Mouse (Mus musculus): ENCODE measurements at regions not wholly inside any gene's neighbourhood (a gene's known extent, or its start where the extent isn't known, plus 50 kb on each side); places are given as distances from the start of the nearest gene placed in this dataset.

- DNase-seq (ENCODE audit: low spot score in 2 of 2), result no peak
- Histone ChIP-seq H3K27ac (no peak overlapping the region), H3K4me3 (no peak overlapping the region)
- no peak for TF ChIP-seq CTCF (conservative IDR thresholded peaks at IDR 0.05)
Measured at GRCm38 (mm10) chr1:63944786-63945185, 175.7 kb upstream of the 4933402D24Rik start.

- Histone ChIP-seq H3K27ac (no peak overlapping the region), H3K4me3 (no peak overlapping the region)
- no peak for DNase-seq (ENCODE audit: low spot score in 2 of 2)
- TF ChIP-seq CTCF (conservative IDR thresholded peaks at IDR 0.05), result no peak
Measured at GRCm38 (mm10) chr1:63938416-63938815, 169.3 kb upstream of the 4933402D24Rik start.

- Histone ChIP-seq H3K4me3 (no peak overlapping the region), H3K27ac (no peak overlapping the region)
- TF ChIP-seq CTCF (conservative IDR thresholded peaks at IDR 0.05), result no peak
- DNase-seq (ENCODE audit: low spot score in 2 of 2), result no peak
Measured at GRCm38 (mm10) chr1:63937480-63937879, 168.4 kb upstream of the 4933402D24Rik start.

- TF ChIP-seq CTCF (conservative IDR thresholded peaks at IDR 0.05), result no peak
- H3K4me3 ChIP-seq, result no peak overlapping the region
- peak; percentile 19 to 52 for DNase-seq (ENCODE audit: low spot score in 2 of 2)
- H3K27ac ChIP-seq, result peak overlapping the region; percentile 72
Measured at GRCm38 (mm10) chr1:63934570-63935280, 165.7 kb upstream of the 4933402D24Rik start.

GRCm38 (mm10) chr1:63932484-63932883 lies 163.4 kb upstream of the 4933402D24Rik start:
- no peak for DNase-seq (ENCODE audit: low spot score in 2 of 2)
- H3K27ac ChIP-seq, result 0 out of 2 replicates have a peak overlapping the region, but pooled peaks have one; percentile 10
- no peak overlapping the region for H3K4me3 ChIP-seq
- TF ChIP-seq CTCF (conservative IDR thresholded peaks at IDR 0.05), result no peak

- peak overlapping the region; percentile 46; the same call in 1 of the 2 replicates for H3K27ac ChIP-seq
Measured at GRCm38 (mm10) chr1:63929362-63930125, 160.5 kb upstream of the 4933402D24Rik start.

GRCm38 (mm10) chr1:63928850-63929249 lies 159.8 kb upstream of the 4933402D24Rik start:
- DNase-seq (ENCODE audit: low spot score in 2 of 2), result no peak
- TF ChIP-seq CTCF (conservative IDR thresholded peaks at IDR 0.05), result no peak
- H3K4me3 ChIP-seq, result no peak overlapping the region
- peak overlapping the region; percentile 46; the same call in 1 of the 2 replicates for H3K27ac ChIP-seq

More at GRCm38 (mm10) chr1:63929362-63930125, 160.5 kb upstream of the 4933402D24Rik start:
- H3K4me3 ChIP-seq, result no peak overlapping the region
- DNase-seq (ENCODE audit: low spot score in 2 of 2), result peak in 1 of 2 experiments; percentile 7
- TF ChIP-seq CTCF (conservative IDR thresholded peaks at IDR 0.05), result no peak

- Histone ChIP-seq H3K4me3 (no peak overlapping the region), H3K27ac (no peak overlapping the region)
- DNase-seq (ENCODE audit: low spot score in 2 of 2), result no peak
- TF ChIP-seq CTCF (conservative IDR thresholded peaks at IDR 0.05), result no peak
Measured at GRCm38 (mm10) chr1:63928361-63928760, 159.3 kb upstream of the 4933402D24Rik start.

- TF ChIP-seq CTCF (conservative IDR thresholded peaks at IDR 0.05), result no peak
- Histone ChIP-seq H3K27ac (no peak overlapping the region), H3K4me3 (no peak overlapping the region)
- no peak for DNase-seq (ENCODE audit: low spot score in 2 of 2)
Measured at GRCm38 (mm10) chr1:63920181-63920933, 151.3 kb upstream of the 4933402D24Rik start.

GRCm38 (mm10) chr1:63918200-63918599 lies 149.1 kb upstream of the 4933402D24Rik start:
- Histone ChIP-seq H3K27ac (no peak overlapping the region), H3K4me3 (no peak overlapping the region)
- no peak for DNase-seq (ENCODE audit: low spot score in 2 of 2)
- no peak for TF ChIP-seq CTCF (conservative IDR thresholded peaks at IDR 0.05)

GRCm38 (mm10) chr1:63916907-63917650 lies 148.0 kb upstream of the 4933402D24Rik start:
- TF ChIP-seq CTCF (conservative IDR thresholded peaks at IDR 0.05), result no peak
- H3K4me3 ChIP-seq, result no peak overlapping the region
- no peak for DNase-seq (ENCODE audit: low spot score in 2 of 2)
- no peak overlapping the region for H3K27ac ChIP-seq

GRCm38 (mm10) chr1:63910765-63911164 lies 141.7 kb upstream of the 4933402D24Rik start:
- H3K4me3 ChIP-seq, result no peak overlapping the region
- no peak overlapping the region for H3K27ac ChIP-seq
- TF ChIP-seq CTCF (conservative IDR thresholded peaks at IDR 0.05), result no peak
- DNase-seq (ENCODE audit: low spot score in 2 of 2), result no peak

Data from layer of hippocampus, adult 2 months (tissue).